Mouse (Mus musculus) CH12.LX (cell line): Measurements from ENCODE around the gene Cnih3.

Source experiments
- CTCF ChIP-seq, 2 experiments: IDR thresholded peaks in 1 of 2; conservative IDR thresholded peaks in 1 of 2; 2 replicates each; pipeline ENCODE4 v1.5.1; 2011 to 2012; ENCODE audit warnings: low read depth in 2 of 2, low read length in 2 of 2, improper control_type of control experiment in 1 of 2, inconsistent platforms in 1 of 2, mild to moderate bottlenecking in 1 of 2, moderate library complexity in 1 of 2
- EP300 ChIP-seq: IDR thresholded peaks from 2 replicates; pipeline ENCODE4 v1.6.1; 2011; ENCODE audit warnings: low read length, improper control_type of control experiment
- ZC3H11A ChIP-seq: IDR thresholded peaks from 2 replicates; pipeline ENCODE4 v1.6.1; 2012; ENCODE audit warnings: low read depth, mild to moderate bottlenecking, inconsistent platforms, low read length, improper control_type of control experiment

DNA sequence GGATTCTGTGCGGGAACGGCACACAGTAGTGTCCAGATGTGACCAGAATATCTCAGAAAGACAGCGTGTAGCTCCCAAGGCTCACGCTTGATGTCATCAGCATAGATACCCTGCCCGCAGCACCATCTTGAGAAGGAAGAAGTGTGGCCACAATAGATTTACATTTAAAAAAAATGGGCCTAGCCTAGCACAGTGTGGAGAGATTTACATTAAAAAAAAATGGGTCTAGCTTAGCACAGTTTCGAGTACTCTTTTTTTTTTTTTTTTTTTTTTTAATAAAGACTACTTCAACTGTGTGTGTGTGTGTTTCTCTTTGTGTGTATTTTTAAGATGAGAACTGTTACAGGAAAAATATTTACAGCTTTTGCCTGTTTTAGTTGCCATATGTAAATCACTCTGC is 13.3 kb upstream of the Cnih3 start:
- TF ChIP-seq EP300 (no peak), ZC3H11A (no peak), CTCF (conservative IDR thresholded peaks at IDR 0.05 in 1 of 2, IDR thresholded peaks at IDR 0.05 in 1 of 2; ENCODE audit: low read depth in 2 of 2, low read length in 2 of 2) (no peak)
